Mouse (Mus musculus) brown adipose tissue, adult 24 weeks (tissue): Measurements from ENCODE around the gene Kif24. TPM values are rescaled to one million over a fixed set of nuclear protein-coding genes. Genes with fewer than 3 reads are reported as not detected.
A peak's percentile ranks its signal among the peaks of the same experiment; 100 is the strongest.

Experiments
- H3K27ac ChIP-seq: fragments of 200-500 bp; replicated peaks from 2 replicates; pipeline ENCODE4 v1.5.1; 2012; ENCODE audit warnings: low read depth, mild to moderate bottlenecking, low read length
- H3K4me1 ChIP-seq: fragments of 200-500 bp; 2 replicates; pipeline ENCODE4 v1.6.1; 2012; ENCODE audit warnings: low read length, mixed read lengths; ENCODE audit not compliant: control insufficient read depth, insufficient read depth, insufficient read length
- H3K4me3 ChIP-seq: fragments of 200-500 bp; 2 replicates; pipeline ENCODE4 v1.5.1; 2012; ENCODE audit warnings: low read depth, mild to moderate bottlenecking, low read length, moderate library complexity; ENCODE audit not compliant: insufficient read depth
- polyA plus RNA-seq: library from polyadenylated mRNA; stranded (reverse); fragments of >200 nt; gene quantifications from 2 replicates; pipeline ENCODE4 v1.2.4, GENCODE M21; 2012; ENCODE audit not compliant: missing spikeins, insufficient read depth, insufficient read length

Kif24 gene
- polyA plus RNA-seq, 1 experiment = 0.55 TPM

GRCm38 (mm10) chr4:41497995-41498845, 33.5 kb upstream of the Kif24 start:
- Histone ChIP-seq H3K27ac (no peak overlapping the region), H3K4me1 (peaks cover 8% of the 10 kb centered on the region; the same call in 1 of the 2 replicates), H3K4me3 (peak overlapping the region; percentile 10; the same call in 1 of the 2 replicates)

GRCm38 (mm10) chr4:41497579-41497978, 32.9 kb upstream of the Kif24 start:
- Histone ChIP-seq H3K4me1 (peaks cover 8% of the 10 kb centered on the region; the same call in 1 of the 2 replicates), H3K4me3 (no peak overlapping the region), H3K27ac (no peak overlapping the region)

- H3K27ac ChIP-seq = no peak overlapping the region
- peaks cover 5% of the 10 kb centered on the region; the same call in 1 of the 2 replicates for H3K4me1 ChIP-seq
- H3K4me3 ChIP-seq = no peak overlapping the region
Observed at GRCm38 (mm10) chr4:41497046-41497445, 32.4 kb upstream of the Kif24 start.

- no peak overlapping the region for H3K4me3 ChIP-seq
Observed at GRCm38 (mm10) chr4:41495850-41496249, 31.2 kb upstream of the Kif24 start.

GRCm38 (mm10) chr4:41495076-41495475, 30.4 kb upstream of the Kif24 start:
- Histone ChIP-seq H3K4me3 (no peak overlapping the region), H3K27ac (no peak overlapping the region), H3K4me1 (peaks cover 4% of the 10 kb centered on the region; the same call in 1 of the 2 replicates)

More at GRCm38 (mm10) chr4:41495850-41496249, 31.2 kb upstream of the Kif24 start:
- peaks cover 4% of the 10 kb centered on the region; the same call in 1 of the 2 replicates for H3K4me1 ChIP-seq
- no peak overlapping the region for H3K27ac ChIP-seq

GRCm38 (mm10) chr4:41494378-41494777, 29.7 kb upstream of the Kif24 start:
- Histone ChIP-seq H3K4me1 (peaks cover 4% of the 10 kb centered on the region; the same call in 1 of the 2 replicates), H3K27ac (no peak overlapping the region), H3K4me3 (no peak overlapping the region)

GRCm38 (mm10) chr4:41493464-41494116, 28.9 kb upstream of the Kif24 start:
- Histone ChIP-seq H3K4me3 (no peak overlapping the region), H3K27ac (peak overlapping the region; percentile 20; the same call in 1 of the 2 replicates), H3K4me1 (peaks cover 2% of the 10 kb centered on the region; the same call in 1 of the 2 replicates)

- Histone ChIP-seq H3K4me1 (no peaks in the 10 kb centered on the region; the same call in 1 of the 2 replicates), H3K4me3 (no peak overlapping the region), H3K27ac (no peak overlapping the region)
Observed at GRCm38 (mm10) chr4:41492951-41493350, 28.3 kb upstream of the Kif24 start.

- Histone ChIP-seq H3K4me1 (peaks cover 14% of the 10 kb centered on the region), H3K4me3 (no peak overlapping the region), H3K27ac (no peak overlapping the region)
Observed at GRCm38 (mm10) chr4:41481601-41482017, 16.9 kb upstream of the Kif24 start.

- H3K27ac ChIP-seq = no peak overlapping the region
- H3K4me3 ChIP-seq = no peak overlapping the region
- H3K4me1 ChIP-seq = peaks cover 14% of the 10 kb centered on the region
Observed at GRCm38 (mm10) chr4:41480254-41480653, 15.6 kb upstream of the Kif24 start.

- H3K4me3 ChIP-seq = no peak overlapping the region
- H3K27ac ChIP-seq = peak overlapping the region; percentile 31; the same call in 1 of the 2 replicates
- peaks cover 14% of the 10 kb centered on the region for H3K4me1 ChIP-seq
Observed at GRCm38 (mm10) chr4:41479456-41479804, 14.7 kb upstream of the Kif24 start.

GRCm38 (mm10) chr4:41478751-41479455, 14.2 kb upstream of the Kif24 start:
- Histone ChIP-seq H3K4me1 (peaks cover 14% of the 10 kb centered on the region), H3K4me3 (no peak overlapping the region), H3K27ac (no peak overlapping the region)

GRCm38 (mm10) chr4:41477648-41478160, 13.0 kb upstream of the Kif24 start:
- no peak overlapping the region for H3K4me3 ChIP-seq
- H3K27ac ChIP-seq = no peak overlapping the region
- H3K4me1 ChIP-seq = peaks cover 14% of the 10 kb centered on the region

GRCm38 (mm10) chr4:41471384-41471689, 6.7 kb upstream of the Kif24 start:
- H3K4me1 ChIP-seq = no peaks in the 10 kb centered on the region
- no peak overlapping the region for H3K27ac ChIP-seq
- H3K4me3 ChIP-seq = no peak overlapping the region
